ENCODE assay signal across 8 mouse cellular contexts in genomic region chr12:83632680-83633025, GRCm38 (mm10). TPM values are rescaled to one million over a fixed set of nuclear protein-coding genes. Genes with fewer than 3 reads are reported as not detected.
DNase-seq lines count a peak whose midpoint lies in the region; ATAC-seq lines count a peak whose summit lies in the region.

No protein-coding gene starts in this region.

- no peaks in the 10 kb centered on the region for H3K27me3 ChIP-seq in intestine, embryonic 16.5 days (replicated peaks; ENCODE audit: control insufficient read depth, insufficient read depth, low read length)
- H3K27me3 ChIP-seq in limb, embryonic 11.5 days (ENCODE audit: control insufficient read depth, insufficient read depth, low read length), result no peaks in the 10 kb centered on the region
- no peaks in the 10 kb centered on the region for H3K27me3 ChIP-seq in midbrain, embryonic 15.5 days (replicated peaks)
- H3K27me3 ChIP-seq in splenic B cell, adult 2 months (ENCODE audit: control insufficient read depth, insufficient read depth, low read length, poor library complexity, severe bottlenecking), result no peaks in the 10 kb centered on the region

- peak overlapping the region; percentile 93 for H3K9ac ChIP-seq in intestine, embryonic 16.5 days (ENCODE audit: low read depth, low read length)
- H3K9ac ChIP-seq in limb, embryonic 11.5 days (ENCODE audit: low read length), result peak overlapping the region; percentile 99
- peak overlapping the region; percentile 90 for H3K9ac ChIP-seq in midbrain, embryonic 15.5 days

- intact Hi-C loops in left cerebral cortex, postnatal 4 days (cut with DNase I), result no loop called here
- intact Hi-C loops in gastrocnemius, postnatal 36 days (cut with DNase I), result no loop called here

- peak overlapping the region; percentile 89 for H3K4me3 ChIP-seq in intestine, embryonic 16.5 days (ENCODE audit: low read length)
- peak overlapping the region; percentile 97 for H3K4me3 ChIP-seq in limb, embryonic 11.5 days (ENCODE audit: low read depth, low read length)
- peak overlapping the region; percentile 88 for H3K4me3 ChIP-seq in midbrain, embryonic 15.5 days

- ATAC-seq in intestine, embryonic 16.5 days, result peak; percentile 53
- ATAC-seq in limb, embryonic 11.5 days (ENCODE audit: insufficient number of reproducible peaks, low FRiP score, low TSS enrichment, low read depth), result peak; percentile 69
- ATAC-seq in midbrain, embryonic 15.5 days (replicated peaks), result peak; percentile 72

- H3K4me2 ChIP-seq in intestine, embryonic 16.5 days (ENCODE audit: low read depth, low read length), result peak overlapping the region; percentile 58
- H3K4me2 ChIP-seq in limb, embryonic 11.5 days (ENCODE audit: low read depth, severe bottlenecking), result peak overlapping the region; percentile 49
- H3K4me2 ChIP-seq in midbrain, embryonic 15.5 days, result peak overlapping the region; percentile 62

- H3K4me1 ChIP-seq in intestine, embryonic 16.5 days (ENCODE audit: control insufficient read depth, insufficient read depth, low read length), result 0 out of 2 replicates have a peak, but pooled peaks cover 3% of the 10 kb centered on the region
- H3K4me1 ChIP-seq in limb, embryonic 11.5 days (ENCODE audit: control insufficient read depth, insufficient read depth, low read length), result no peaks in the 10 kb centered on the region
- H3K4me1 ChIP-seq in midbrain, embryonic 15.5 days, result peaks cover 9% of the 10 kb centered on the region

- under 1% methylated on average over 20 of the region's 20 CpGs for WGBS in intestine, embryonic 16.5 days
- WGBS in limb, embryonic 11.5 days, result 0% methylated on average over 20 of the region's 20 CpGs
- WGBS in midbrain, embryonic 15.5 days, result under 1% methylated on average over 20 of the region's 20 CpGs

- peak overlapping the region; percentile 96 for H3K27ac ChIP-seq in intestine, embryonic 16.5 days (ENCODE audit: low read length)
- peak overlapping the region; percentile 95; the same call in 1 of the 2 replicates for H3K27ac ChIP-seq in limb, embryonic 11.5 days (replicated peaks; ENCODE audit: low read depth, low read length)
- peak overlapping the region; percentile 97 for H3K27ac ChIP-seq in midbrain, embryonic 15.5 days

- peak; percentile 26 for DNase-seq in left cerebral cortex, adult 11 months (ENCODE audit: low spot score)
- DNase-seq in left cerebral cortex, postnatal 4 days, result no peak
- peak; percentile 72 for DNase-seq in embryo, embryonic 10.5 days (ENCODE audit: low spot score)
- DNase-seq in gastrocnemius, postnatal 36 days, result peak; percentile 7 to 51
- no peak for DNase-seq in limb, embryonic 11.5 days (ENCODE audit: low spot score)
- peak; percentile 48 for DNase-seq in splenic B cell, adult 2 months (ENCODE audit: low read depth, low spot score)

- no peaks in the 10 kb centered on the region for H3K9me3 ChIP-seq in intestine, embryonic 16.5 days (ENCODE audit: control insufficient read depth, low read length)
- no peaks in the 10 kb centered on the region for H3K9me3 ChIP-seq in limb, embryonic 11.5 days (ENCODE audit: control insufficient read depth, low read length)
- no peaks in the 10 kb centered on the region for H3K9me3 ChIP-seq in midbrain, embryonic 15.5 days

- H3K36me3 ChIP-seq in intestine, embryonic 16.5 days (ENCODE audit: control insufficient read depth, insufficient read depth, low read length), result no peaks in the 10 kb centered on the region; the same call in 1 of the 2 replicates
- H3K36me3 ChIP-seq in limb, embryonic 11.5 days (ENCODE audit: control insufficient read depth, insufficient read depth, low read length), result peaks cover 2% of the 10 kb centered on the region; the same call in 1 of the 2 replicates
- H3K36me3 ChIP-seq in midbrain, embryonic 15.5 days (replicated peaks), result 0 out of 2 replicates have a peak, but pooled peaks cover 11% of the 10 kb centered on the region
- 0 out of 2 replicates have a peak, but pooled peaks cover 4% of the 10 kb centered on the region for H3K36me3 ChIP-seq in splenic B cell, adult 2 months (ENCODE audit: control insufficient read depth, insufficient read depth, low read length, poor library complexity, severe bottlenecking)

RNA-seq across cellular contexts. Expression of gene Rbm25, which starts 1.6 kb away (rescaled TPM):
- total RNA-seq in left cerebral cortex, postnatal 4 days (2021), result 100 to 1,000 TPM; 159 to 163 TPM
- 10 to 100 TPM; 41.0 to 45.0 TPM for total RNA-seq in gastrocnemius, postnatal 36 days (2021)
- 180 and 204 TPM in 2 replicates for polyA plus RNA-seq in intestine, embryonic 16.5 days (2015; fragmentation: Nextera tagmentation; extraction: Ambion mirVana)
- 279 and 308 TPM in 2 replicates for polyA plus RNA-seq in limb, embryonic 11.5 days (2014; fragmentation: Nextera tagmentation; extraction: Ambion mirVana)
- 248 and 266 TPM in 2 replicates for polyA plus RNA-seq in midbrain, embryonic 15.5 days (2015; fragmentation: Nextera tagmentation; extraction: Ambion mirVana)

RNA-seq across cellular contexts. Expression of gene Zfyve1, which starts 35.6 kb away (rescaled TPM):
- 10 to 100 TPM; 41.6 to 42.0 TPM for total RNA-seq in left cerebral cortex, postnatal 4 days (2021)
- 10 to 100 TPM; 17.0 to 17.7 TPM for total RNA-seq in gastrocnemius, postnatal 36 days (2021)
- polyA plus RNA-seq in intestine, embryonic 16.5 days (2015; fragmentation: Nextera tagmentation; extraction: Ambion mirVana), result 13.2 and 13.8 TPM in 2 replicates
- 16.2 and 19.0 TPM in 2 replicates for polyA plus RNA-seq in limb, embryonic 11.5 days (2014; fragmentation: Nextera tagmentation; extraction: Ambion mirVana)
- 30.4 and 31.7 TPM in 2 replicates for polyA plus RNA-seq in midbrain, embryonic 15.5 days (2015; fragmentation: Nextera tagmentation; extraction: Ambion mirVana)

RNA-seq across cellular contexts. Expression of gene Psen1, which starts 55.3 kb away (rescaled TPM):
- 10 to 100 TPM; 70.8 to 78.0 TPM for total RNA-seq in left cerebral cortex, postnatal 4 days (2021)
- 10 to 100 TPM; 21.5 to 25.4 TPM for total RNA-seq in gastrocnemius, postnatal 36 days (2021)
- 98.6 and 107 TPM in 2 replicates for polyA plus RNA-seq in intestine, embryonic 16.5 days (2015; fragmentation: Nextera tagmentation; extraction: Ambion mirVana)
- polyA plus RNA-seq in limb, embryonic 11.5 days (2014; fragmentation: Nextera tagmentation; extraction: Ambion mirVana), result 68.0 and 71.2 TPM in 2 replicates
- 70.0 and 74.7 TPM in 2 replicates for polyA plus RNA-seq in midbrain, embryonic 15.5 days (2015; fragmentation: Nextera tagmentation; extraction: Ambion mirVana)

Comparison
In these comparisons a context has a peak if more than half of its experiments do, and no peak if none do; other contexts are left out.
1. DNase-seq: peak in left cerebral cortex, adult 11 months (single experiment), embryo, embryonic 10.5 days (single experiment), gastrocnemius, postnatal 36 days (2 of 2) and splenic B cell, adult 2 months (single experiment); none in left cerebral cortex, postnatal 4 days (single experiment) and limb, embryonic 11.5 days (single experiment).
2. Peak in every context shown above with its lines, with median percentiles within 50 percentile points of each other: ATAC-seq, H3K27ac ChIP-seq, H3K4me2 ChIP-seq, H3K4me3 ChIP-seq and H3K9ac ChIP-seq.